Mouse (Mus musculus) natural killer cell, adult 2 months (primary cell): ENCODE data around the gene Emilin3.
A peak's percentile ranks its signal among the peaks of the same experiment; 100 is the strongest.

Experiments used
- DNase-seq, 2 experiments: peaks; one replicate each; pipeline ENCODE4 v3.0.0; 2022; ENCODE audit warnings: low spot score in 2 of 2

The Emilin3 gene

DNA sequence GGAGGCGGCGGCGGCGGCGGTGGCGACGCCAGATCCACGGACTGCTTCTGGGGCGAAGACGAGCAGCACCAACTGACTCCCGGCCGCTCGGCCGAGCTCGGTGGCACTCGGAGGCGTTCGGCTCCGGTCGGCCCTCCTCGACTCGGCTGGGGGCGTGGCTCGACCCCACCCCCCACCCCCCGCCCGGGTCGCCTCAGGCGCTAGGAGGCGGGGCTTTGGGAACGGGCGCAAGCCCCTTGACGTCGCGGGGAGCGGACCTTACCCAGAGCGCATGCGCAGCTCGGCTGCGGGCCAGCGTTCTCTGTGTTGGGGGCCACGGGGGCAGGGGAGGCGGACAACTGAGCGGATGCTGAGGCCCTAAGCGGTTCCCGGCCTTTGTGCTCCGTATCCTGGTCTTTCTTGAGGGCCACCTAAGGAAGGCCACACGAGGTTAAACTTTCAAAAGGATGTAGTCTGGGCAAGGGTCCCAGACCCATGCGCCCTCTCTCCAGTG, 39.2 kb downstream of the Emilin3 start, which contains the start of gene Zhx3:
Zhx3 (minus strand) TSS at position 109 of the 493 bp plus-strand sequence.
- peak; percentile 47 to 72 for DNase-seq

DNA sequence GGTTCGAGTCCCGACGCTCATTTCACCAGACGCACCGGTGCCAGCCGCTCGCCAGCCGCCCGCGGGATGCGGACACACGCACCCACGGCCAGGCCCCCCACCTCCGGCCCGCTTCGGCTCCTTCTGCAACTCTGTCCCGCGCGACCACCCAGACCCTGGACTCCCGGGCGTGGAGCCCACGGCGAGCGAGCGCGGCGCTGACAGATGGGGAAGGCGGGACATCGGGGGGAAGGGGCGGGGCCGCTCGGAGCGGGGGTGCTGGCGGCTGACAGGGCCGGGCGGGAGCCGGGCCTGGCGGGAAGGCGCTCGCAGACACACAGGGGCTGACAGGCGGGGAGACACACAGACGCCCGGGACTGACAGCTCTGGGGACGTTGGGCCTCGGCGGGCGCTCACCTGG, 39.7 kb downstream of the Emilin3 start:
- DNase-seq, result peak; percentile 4 to 50

DNA sequence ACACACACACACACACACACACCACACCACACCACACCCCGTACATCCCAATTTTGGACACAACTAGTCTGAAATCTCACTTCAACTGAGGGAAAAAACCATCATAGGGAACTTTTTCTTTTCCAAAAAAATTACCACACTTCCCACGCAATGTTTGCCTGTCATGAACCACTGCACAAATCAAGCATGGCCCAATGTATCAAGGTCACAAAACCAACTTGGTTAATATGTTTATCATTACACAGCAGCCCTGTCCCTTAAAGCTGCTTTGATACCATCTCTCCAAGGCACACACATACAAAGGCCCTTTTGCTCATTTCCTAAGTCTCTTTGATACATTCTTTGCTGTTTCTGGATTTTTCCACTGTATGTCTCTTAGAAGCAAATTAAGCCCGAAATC, 40.8 kb downstream of the Emilin3 start:
- DNase-seq, result no peak

DNA sequence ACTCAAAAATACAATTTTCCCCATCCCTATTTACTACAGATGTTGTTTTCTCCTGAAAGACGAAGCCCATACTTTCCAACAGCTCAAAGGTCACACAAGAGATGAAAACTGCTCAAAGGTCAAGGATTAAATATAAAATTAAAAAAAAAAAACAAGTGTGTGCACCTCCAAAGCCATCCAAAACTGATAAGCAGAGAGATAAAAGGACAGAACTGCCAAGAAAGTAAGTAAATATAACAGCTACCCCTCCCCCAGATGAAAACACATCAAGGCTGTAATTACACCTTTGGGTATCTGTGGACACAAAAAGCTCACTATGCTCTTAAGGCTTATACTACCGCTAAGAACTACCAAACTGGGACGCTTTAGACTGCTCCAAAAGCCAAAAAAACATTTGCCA, 42.7 kb downstream of the Emilin3 start:
- no peak for DNase-seq

DNA sequence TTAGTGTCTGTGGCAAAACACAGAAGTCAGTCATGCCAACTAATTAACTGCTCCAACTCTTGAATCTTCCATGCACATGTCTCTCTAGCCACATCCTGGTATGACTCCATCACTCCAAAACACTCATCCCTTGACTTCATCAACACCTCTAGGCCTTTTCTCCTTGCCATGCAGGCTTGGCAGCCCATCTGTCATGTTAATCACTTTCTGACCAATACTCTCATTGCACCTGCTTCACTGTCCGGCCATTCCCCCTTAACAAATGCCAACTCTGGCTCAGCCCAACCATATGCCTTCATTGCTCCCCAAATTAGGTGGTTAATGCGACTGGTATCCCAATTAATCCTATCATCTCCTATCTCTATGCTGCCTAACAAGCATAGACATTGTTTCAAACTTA, 46.9 kb downstream of the Emilin3 start:
- no peak for DNase-seq

DNA sequence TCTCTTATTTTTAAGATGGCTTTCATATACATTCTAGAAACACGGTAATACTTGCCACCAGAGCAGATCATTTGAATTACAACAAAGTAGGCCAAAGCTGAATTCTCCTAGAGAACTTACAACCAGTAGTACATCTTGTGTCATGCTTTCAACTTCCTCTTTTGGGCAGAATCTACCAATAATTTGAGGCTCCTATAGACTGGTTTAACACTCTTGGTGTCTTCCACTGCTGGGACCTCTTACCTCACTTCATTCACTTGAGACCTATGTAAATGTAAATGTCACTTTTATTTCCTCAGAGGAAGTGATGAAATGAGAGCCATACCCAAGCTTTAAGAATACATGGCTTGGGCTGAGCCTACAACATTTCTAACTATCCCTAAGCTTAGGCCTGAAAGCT, 48.0 kb downstream of the Emilin3 start:
- DNase-seq, result no peak

GRCm38 (mm10) chr2:160860363-160860762, 51.8 kb downstream of the Emilin3 start:
- DNase-seq, result no peak
